Mouse (Mus musculus) midbrain, embryonic 15.5 days (tissue): ENCODE data around the gene Lclat1. TPM values are rescaled to one million over a fixed set of nuclear protein-coding genes. Genes with fewer than 3 reads are reported as not detected.
A peak's percentile ranks its signal among the peaks of the same experiment; 100 is the strongest.

Experiments used
- ATAC-seq: fragments of 200-750 bp; cut with Nextera tagmentation; replicated peaks from 2 replicates; pipeline ENCODE4 v1.8.0; 2017; ENCODE audit warnings: moderate TSS enrichment
- H3K27ac ChIP-seq: fragments of 300-500 bp; sonication (generic); 2 replicates; pipeline ENCODE4 v1.5.1; 2015; ENCODE audit warnings: mild to moderate bottlenecking, inconsistent platforms
- H3K27me3 ChIP-seq: fragments of 300-500 bp; sonication (generic); replicated peaks from 2 replicates; pipeline ENCODE4 v1.6.1; 2015; ENCODE audit warnings: inconsistent platforms
- H3K36me3 ChIP-seq: fragments of 300-500 bp; sonication (generic); replicated peaks from 2 replicates; pipeline ENCODE4 v1.6.1; 2015; ENCODE audit warnings: inconsistent platforms
- H3K4me1 ChIP-seq: fragments of 300-500 bp; sonication (generic); 2 replicates; pipeline ENCODE4 v1.6.1; 2015; ENCODE audit warnings: inconsistent platforms
- H3K4me2 ChIP-seq: fragments of 300-500 bp; sonication (generic); 2 replicates; pipeline ENCODE4 v1.6.1; 2015; ENCODE audit warnings: inconsistent platforms, mild to moderate bottlenecking, moderate library complexity
- H3K4me3 ChIP-seq: fragments of 300-500 bp; sonication (generic); 2 replicates; pipeline ENCODE4 v1.5.1; 2015; ENCODE audit warnings: mild to moderate bottlenecking, inconsistent platforms
- H3K9ac ChIP-seq: fragments of 300-500 bp; sonication (generic); 2 replicates; pipeline ENCODE4 v1.6.1; 2015; ENCODE audit warnings: mild to moderate bottlenecking, inconsistent platforms
- H3K9me3 ChIP-seq: fragments of 300-500 bp; sonication (generic); 2 replicates; pipeline ENCODE4 v1.6.1; 2016; ENCODE audit warnings: inconsistent platforms
- WGBS: fragments of 180-500 bp; shearing (Covaris S2); methylation state at CpG from one replicate; pipeline ENCODE4 v1.1.7; 2015; ENCODE audit warnings: mixed read lengths; 5-methylcytosine and 5-hydroxymethylcytosine counted together
- polyA plus RNA-seq: library from polyadenylated mRNA; unstranded; fragments of >200 nt; fragmentation: Nextera tagmentation; extraction: Ambion mirVana; gene quantifications from 2 replicates; pipeline ENCODE4 v1.2.1, GENCODE M21; 2015

Lclat1 gene
- 11.1 and 11.5 TPM in 2 replicates for polyA plus RNA-seq

DNA sequence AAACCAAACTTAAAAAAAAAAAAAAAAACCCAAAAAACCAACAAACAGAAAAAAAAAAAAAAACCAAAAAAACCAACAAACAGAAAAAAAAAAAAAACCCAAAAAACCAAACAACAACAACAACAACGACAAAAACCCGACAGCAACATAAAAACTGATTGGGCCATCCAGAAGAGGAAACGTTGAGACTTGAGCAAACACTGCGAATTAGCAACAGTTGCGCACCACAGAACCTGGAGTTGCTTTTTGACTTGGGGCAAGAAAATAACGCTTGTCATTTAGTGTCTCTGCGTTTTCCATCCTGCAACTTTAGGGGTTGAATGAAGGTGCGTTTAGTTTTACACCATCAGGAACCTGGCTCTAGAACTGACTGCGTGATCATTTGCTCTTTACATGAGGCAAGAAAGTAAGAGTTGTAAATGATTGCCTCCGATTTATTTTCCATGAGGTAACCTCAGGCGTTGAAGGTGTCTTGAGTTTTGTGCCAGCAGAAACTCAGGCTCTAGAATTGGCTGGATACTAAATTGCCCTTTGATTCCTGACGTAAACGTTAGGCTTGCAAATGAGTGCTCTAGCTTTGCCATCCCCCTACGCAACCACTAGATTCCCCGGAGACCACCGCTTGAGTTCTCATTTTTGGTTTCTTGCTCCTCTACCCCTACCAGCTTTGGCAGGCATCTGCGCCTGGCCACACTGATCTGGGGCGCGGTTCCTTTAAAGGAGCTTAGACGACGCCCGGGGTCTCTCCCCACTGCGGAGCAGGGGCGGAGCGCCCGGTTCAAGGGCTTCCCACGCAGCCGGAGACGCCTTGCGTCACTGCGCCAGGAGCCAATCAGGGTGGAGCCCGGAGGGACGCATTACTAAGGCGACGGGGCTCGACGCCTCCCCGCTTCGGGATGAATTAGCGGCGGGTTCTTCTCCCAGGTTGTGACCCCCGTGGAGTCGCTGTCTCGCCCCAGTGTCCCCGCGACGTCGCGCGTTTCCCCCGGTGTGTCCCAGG, at the start of gene Lclat1:
Gene Lclat1 (plus strand): TSS at position 828 of the 1,000 bp plus-strand sequence.
- Histone ChIP-seq H3K4me3 (peak within 1 kb of the TSS; percentile 67), H3K27ac (peak within 1 kb of the TSS; percentile 72), H3K36me3 (no peaks in the 10 kb centered on the region), H3K27me3 (no peaks in the 10 kb centered on the region), H3K4me1 (peaks cover 14% of the 10 kb centered on the region), H3K9ac (peak within 1 kb of the TSS; percentile 73), H3K9me3 (no peaks in the 10 kb centered on the region), H3K4me2 (peak within 1 kb of the TSS; percentile 79)
- 6% methylated on average over 51 of the region's 51 CpGs for WGBS
- peak; percentile 100 for ATAC-seq

- 82% methylated on average over 5 of the region's 5 CpGs for WGBS
- H3K36me3 ChIP-seq: no peaks in the 10 kb centered on the region
- no peaks in the 10 kb centered on the region for H3K9me3 ChIP-seq
- no peak overlapping the region for H3K9ac ChIP-seq
- H3K27me3 ChIP-seq: no peaks in the 10 kb centered on the region
- H3K4me3 ChIP-seq: no peak overlapping the region
- H3K4me1 ChIP-seq: no peaks in the 10 kb centered on the region
- ATAC-seq: no peak
- H3K4me2 ChIP-seq: no peak overlapping the region
- no peak overlapping the region for H3K27ac ChIP-seq
Observed at GRCm38 (mm10) chr17:73058319-73058718, 49.5 kb upstream of the Lclat1 start.

- Histone ChIP-seq H3K9me3 (no peaks in the 10 kb centered on the region), H3K27ac (no peak overlapping the region), H3K4me1 (no peaks in the 10 kb centered on the region), H3K27me3 (no peaks in the 10 kb centered on the region), H3K36me3 (no peaks in the 10 kb centered on the region), H3K4me3 (no peak overlapping the region), H3K9ac (no peak overlapping the region), H3K4me2 (no peak overlapping the region)
- WGBS: 64% methylated on average over 3 of the region's 3 CpGs
- ATAC-seq: no peak
Observed at GRCm38 (mm10) chr17:73060224-73060896, 47.4 kb upstream of the Lclat1 start.

DNA sequence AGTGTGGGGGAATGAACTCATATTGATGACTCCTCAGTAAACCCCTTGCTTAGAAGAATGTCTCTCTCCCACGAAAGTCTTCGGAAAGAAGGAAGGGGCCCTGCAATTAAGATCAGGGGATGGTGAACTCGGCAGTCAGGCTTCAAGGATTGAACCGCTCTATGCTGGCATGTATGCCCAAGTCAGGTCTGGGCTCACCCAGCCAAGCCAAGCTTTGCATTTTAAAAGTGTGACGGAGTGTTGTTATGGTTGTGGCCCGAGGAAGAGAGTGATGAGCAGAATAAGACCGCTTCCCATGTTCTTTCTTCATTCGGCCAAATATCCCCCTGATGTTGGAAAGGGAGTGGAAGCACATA, 46.9 kb upstream of the Lclat1 start:
- Histone ChIP-seq H3K27ac (no peak overlapping the region), H3K4me3 (no peak overlapping the region), H3K4me1 (no peaks in the 10 kb centered on the region), H3K36me3 (no peaks in the 10 kb centered on the region), H3K4me2 (no peak overlapping the region), H3K9ac (no peak overlapping the region), H3K9me3 (no peaks in the 10 kb centered on the region), H3K27me3 (no peaks in the 10 kb centered on the region)
- ATAC-seq: no peak
- WGBS: 89% methylated on average over 8 of the region's 8 CpGs

- Histone ChIP-seq H3K4me3 (no peak overlapping the region), H3K4me1 (no peaks in the 10 kb centered on the region), H3K27ac (no peak overlapping the region), H3K9ac (no peak overlapping the region), H3K36me3 (no peaks in the 10 kb centered on the region), H3K9me3 (no peaks in the 10 kb centered on the region), H3K4me2 (no peak overlapping the region), H3K27me3 (no peaks in the 10 kb centered on the region)
- ATAC-seq: no peak
- 84% methylated on average over 1 of the region's 1 CpGs for WGBS
Observed at GRCm38 (mm10) chr17:73062701-73063100, 45.1 kb upstream of the Lclat1 start.

- H3K27ac ChIP-seq: no peak overlapping the region
- H3K9me3 ChIP-seq: no peaks in the 10 kb centered on the region
- no peak overlapping the region for H3K4me2 ChIP-seq
- H3K4me3 ChIP-seq: no peak overlapping the region
- 93% methylated on average over 2 of the region's 2 CpGs for WGBS
- H3K27me3 ChIP-seq: no peaks in the 10 kb centered on the region
- no peaks in the 10 kb centered on the region for H3K36me3 ChIP-seq
- ATAC-seq: no peak
- H3K9ac ChIP-seq: no peak overlapping the region
- no peaks in the 10 kb centered on the region for H3K4me1 ChIP-seq
Observed at GRCm38 (mm10) chr17:73063299-73063698, 44.5 kb upstream of the Lclat1 start.

DNA sequence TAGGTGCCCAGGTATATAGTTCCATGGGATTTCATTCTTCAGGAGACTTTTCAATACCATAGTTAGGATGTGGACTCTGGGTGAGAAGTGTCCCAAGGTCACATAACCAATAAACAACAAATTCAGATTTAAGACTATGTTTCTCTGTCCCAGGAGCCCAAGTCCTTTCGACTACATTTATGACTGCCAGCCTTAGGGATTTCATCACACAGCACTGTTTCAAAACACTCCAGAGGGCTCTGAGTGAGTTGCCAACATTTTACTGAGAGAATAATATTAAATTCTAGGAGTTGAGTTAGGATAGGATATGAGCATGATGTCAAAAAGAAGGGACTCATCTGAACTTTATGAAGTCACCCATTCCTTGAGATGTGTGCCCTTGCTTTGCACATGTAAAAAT, 44.0 kb upstream of the Lclat1 start:
- no peaks in the 10 kb centered on the region for H3K9me3 ChIP-seq
- H3K4me3 ChIP-seq: no peak overlapping the region
- no peaks in the 10 kb centered on the region for H3K27me3 ChIP-seq
- WGBS: 82% methylated on average over 1 of the region's 1 CpGs
- no peaks in the 10 kb centered on the region for H3K36me3 ChIP-seq
- no peak overlapping the region for H3K27ac ChIP-seq
- no peak overlapping the region for H3K4me2 ChIP-seq
- no peak for ATAC-seq
- no peaks in the 10 kb centered on the region for H3K4me1 ChIP-seq
- no peak overlapping the region for H3K9ac ChIP-seq

DNA sequence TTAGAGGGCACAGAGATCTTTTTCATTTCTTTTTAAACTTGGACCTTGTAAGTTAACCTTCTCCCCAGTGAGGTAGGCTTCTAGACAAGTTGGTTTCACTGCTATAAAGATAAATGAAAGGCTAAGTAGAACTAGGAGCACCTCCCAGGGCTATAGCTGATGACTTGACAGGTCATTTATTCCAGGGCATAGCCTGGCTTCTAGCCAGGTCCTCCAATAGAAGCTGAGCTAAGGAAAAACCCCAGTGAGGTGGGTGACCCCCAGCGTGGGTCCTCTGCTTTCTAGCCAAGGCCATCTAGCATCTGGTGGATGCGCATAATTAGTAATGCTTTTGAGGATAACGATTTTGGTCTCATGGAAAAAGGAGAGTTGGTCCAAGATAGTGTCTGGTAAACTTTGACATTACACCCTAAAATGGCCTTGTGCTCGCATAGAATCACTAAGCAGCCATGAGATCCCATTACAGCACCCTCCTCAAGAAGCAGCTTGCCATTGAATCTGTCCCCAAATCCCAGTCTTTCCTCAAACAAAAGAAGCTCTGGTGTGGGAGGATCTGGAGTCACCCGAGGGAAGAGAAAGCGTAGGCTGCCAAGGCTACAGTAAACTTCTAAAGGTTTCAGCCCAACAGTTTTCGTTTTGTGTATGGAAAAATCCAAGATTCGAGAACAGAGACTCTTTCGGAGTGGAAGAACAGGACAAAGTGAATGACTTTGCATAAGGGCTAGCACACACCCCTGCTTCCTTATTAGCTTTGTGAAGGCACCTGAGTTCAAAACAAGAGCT, 41.2 kb upstream of the Lclat1 start:
- Histone ChIP-seq H3K36me3 (no peaks in the 10 kb centered on the region), H3K9ac (no peak overlapping the region), H3K4me3 (no peak overlapping the region), H3K27me3 (no peaks in the 10 kb centered on the region), H3K4me2 (no peak overlapping the region), H3K4me1 (no peaks in the 10 kb centered on the region), H3K9me3 (no peaks in the 10 kb centered on the region), H3K27ac (no peak overlapping the region)
- WGBS: 74% methylated on average over 9 of the region's 9 CpGs
- no peak for ATAC-seq

GRCm38 (mm10) chr17:73067423-73067822, 40.4 kb upstream of the Lclat1 start:
- H3K4me2 ChIP-seq: no peak overlapping the region
- no peaks in the 10 kb centered on the region for H3K36me3 ChIP-seq
- H3K4me1 ChIP-seq: no peaks in the 10 kb centered on the region
- no peaks in the 10 kb centered on the region for H3K9me3 ChIP-seq
- H3K4me3 ChIP-seq: no peak overlapping the region
- WGBS: 44% methylated on average over 11 of the region's 11 CpGs
- ATAC-seq: no peak
- no peaks in the 10 kb centered on the region for H3K27me3 ChIP-seq
- H3K27ac ChIP-seq: no peak overlapping the region
- H3K9ac ChIP-seq: no peak overlapping the region

GRCm38 (mm10) chr17:73068321-73068992, 39.3 kb upstream of the Lclat1 start:
- no peak for ATAC-seq
- Histone ChIP-seq H3K27me3 (no peaks in the 10 kb centered on the region), H3K4me3 (no peak overlapping the region), H3K9ac (no peak overlapping the region), H3K36me3 (no peaks in the 10 kb centered on the region), H3K27ac (no peak overlapping the region), H3K4me1 (no peaks in the 10 kb centered on the region), H3K9me3 (no peaks in the 10 kb centered on the region), H3K4me2 (no peak overlapping the region)
- 88% methylated on average over 10 of the region's 10 CpGs for WGBS

GRCm38 (mm10) chr17:73070466-73070865, 37.3 kb upstream of the Lclat1 start:
- 87% methylated on average over 2 of the region's 2 CpGs for WGBS
- no peaks in the 10 kb centered on the region for H3K9me3 ChIP-seq
- H3K9ac ChIP-seq: no peak overlapping the region
- no peaks in the 10 kb centered on the region for H3K27me3 ChIP-seq
- no peak overlapping the region for H3K4me2 ChIP-seq
- no peak for ATAC-seq
- no peak overlapping the region for H3K4me3 ChIP-seq
- H3K36me3 ChIP-seq: no peaks in the 10 kb centered on the region
- H3K4me1 ChIP-seq: no peaks in the 10 kb centered on the region
- H3K27ac ChIP-seq: no peak overlapping the region
